Mouse (Mus musculus) G1E-ER4 (cell line): ENCODE data around the gene Gm20696. TPM values are rescaled to one million over a fixed set of nuclear protein-coding genes. Genes with fewer than 3 reads are reported as not detected.

Source experiments
- GATA1 ChIP-seq: IDR thresholded peaks from one replicate; pipeline ENCODE4 v1.8.0; 2012; ENCODE audit warnings: low read length, inconsistent platforms
- polyA plus RNA-seq: library from polyadenylated mRNA; stranded (reverse); fragments of >175 nt; gene quantifications from 2 replicates; pipeline ENCODE4 v1.2.3, GENCODE M21; 2012

The Gm20696 gene
- polyA plus RNA-seq, 1 experiment: not detected

- no peak for TF ChIP-seq GATA1
Measured at GRCm38 (mm10) chr6:99439214-99439877, 227.3 kb downstream of the Gm20696 start.

- no peak for TF ChIP-seq GATA1
Measured at GRCm38 (mm10) chr6:99436371-99436770, 230.2 kb downstream of the Gm20696 start.

- no peak for TF ChIP-seq GATA1
Measured at GRCm38 (mm10) chr6:99435140-99435539, 231.5 kb downstream of the Gm20696 start.

GRCm38 (mm10) chr6:99433006-99433405 is 233.6 kb downstream of the Gm20696 start:
- TF ChIP-seq GATA1: no peak

- TF ChIP-seq GATA1: no peak
Measured at GRCm38 (mm10) chr6:99431941-99432340, 234.7 kb downstream of the Gm20696 start.

- TF ChIP-seq GATA1: no peak
Measured at GRCm38 (mm10) chr6:99430560-99430959, 236.0 kb downstream of the Gm20696 start.

GRCm38 (mm10) chr6:99429378-99430131 is 237.0 kb downstream of the Gm20696 start:
- TF ChIP-seq GATA1: no peak

- no peak for TF ChIP-seq GATA1
Measured at GRCm38 (mm10) chr6:99428961-99429360, 237.6 kb downstream of the Gm20696 start.

GRCm38 (mm10) chr6:99427301-99427700 is 239.3 kb downstream of the Gm20696 start:
- TF ChIP-seq GATA1: no peak

- no peak for TF ChIP-seq GATA1
Measured at GRCm38 (mm10) chr6:99425044-99425443, 241.6 kb downstream of the Gm20696 start.

GRCm38 (mm10) chr6:99420666-99421065 is 245.9 kb downstream of the Gm20696 start:
- TF ChIP-seq GATA1: no peak

GRCm38 (mm10) chr6:99412598-99412997 is 254.0 kb downstream of the Gm20696 start:
- no peak for TF ChIP-seq GATA1

GRCm38 (mm10) chr6:99409602-99410001 is 257.0 kb downstream of the Gm20696 start:
- TF ChIP-seq GATA1: no peak

- no peak for TF ChIP-seq GATA1
Measured at GRCm38 (mm10) chr6:99408880-99409279, 257.7 kb downstream of the Gm20696 start.

GRCm38 (mm10) chr6:99403755-99404390 is 262.7 kb downstream of the Gm20696 start:
- no peak for TF ChIP-seq GATA1

- TF ChIP-seq GATA1: no peak
Measured at GRCm38 (mm10) chr6:99402941-99403340, 263.7 kb downstream of the Gm20696 start.
